Mouse (Mus musculus): ENCODE measurements at regions not wholly inside any gene's neighbourhood (a gene's known extent, or its start where the extent isn't known, plus 50 kb on each side); places are given as distances from the start of the nearest gene placed in this dataset.
"Not testable (repeated sequence)": the region's sequence is repeated elsewhere in the genome, so short reads cannot be mapped to it uniquely, and the experiment has no call there.

DNA sequence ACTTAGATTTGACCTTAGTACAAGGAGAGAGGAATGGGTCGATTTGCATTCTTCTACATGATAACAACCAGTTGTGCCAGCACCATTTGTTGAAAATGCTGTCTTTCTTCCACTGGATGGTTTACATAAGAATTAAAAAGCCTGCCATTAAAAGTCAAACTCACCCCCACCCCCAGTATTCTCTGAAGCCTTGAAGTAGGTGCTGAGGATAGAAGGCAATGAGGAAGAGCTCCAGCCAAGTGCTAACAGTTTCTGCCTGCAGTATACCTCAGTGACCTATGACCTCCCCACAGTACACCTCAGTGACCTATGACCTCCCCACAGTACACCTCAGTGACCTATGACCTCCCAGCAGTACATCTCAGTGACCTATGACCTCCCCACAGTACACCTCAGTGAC is 328.4 kb downstream of the Nkx6-1 start:
- not testable (repeated sequence) for H3K27ac ChIP-seq; H3K4me2 ChIP-seq; ATAC-seq (ENCODE audit: borderline replicate concordance, extremely low read depth, low FRiP score, low TSS enrichment); H3K9ac ChIP-seq; H3K27me3 ChIP-seq; H3K9me3 ChIP-seq; H3K36me3 ChIP-seq; H3K4me1 ChIP-seq; H3K4me3 ChIP-seq
- 90% methylated on average over 1 of the region's 1 CpGs for WGBS

DNA sequence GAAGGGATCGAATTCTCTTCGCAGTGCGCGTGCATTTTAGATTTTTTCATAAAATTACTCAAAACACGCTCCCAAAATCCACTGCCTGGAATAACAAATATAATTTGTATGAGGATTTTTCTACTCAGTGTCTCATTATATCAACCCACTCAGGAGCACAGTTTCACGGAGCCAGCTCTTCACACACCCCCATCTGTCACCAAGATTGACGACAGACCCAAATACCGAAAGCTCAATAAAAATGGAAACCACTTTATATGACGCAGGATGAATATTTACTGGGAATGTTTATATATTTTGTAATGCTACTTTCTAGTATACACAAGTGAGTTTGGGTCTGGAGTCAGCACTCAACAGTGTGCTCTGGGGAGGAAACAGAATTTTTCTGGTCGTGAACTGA is 333.0 kb downstream of the Nkx6-1 start:
- no peak overlapping the region for H3K9ac ChIP-seq
- ATAC-seq (ENCODE audit: borderline replicate concordance, extremely low read depth, low FRiP score, low TSS enrichment): no peak
- 70% methylated on average over 10 of the region's 10 CpGs for WGBS
- H3K27me3 ChIP-seq: no peaks in the 10 kb centered on the region
- H3K4me3 ChIP-seq: no peak overlapping the region
- no peaks in the 10 kb centered on the region for H3K4me1 ChIP-seq
- H3K4me2 ChIP-seq: no peak overlapping the region
- H3K36me3 ChIP-seq: no peaks in the 10 kb centered on the region
- no peaks in the 10 kb centered on the region for H3K9me3 ChIP-seq
- no peak overlapping the region for H3K27ac ChIP-seq

DNA sequence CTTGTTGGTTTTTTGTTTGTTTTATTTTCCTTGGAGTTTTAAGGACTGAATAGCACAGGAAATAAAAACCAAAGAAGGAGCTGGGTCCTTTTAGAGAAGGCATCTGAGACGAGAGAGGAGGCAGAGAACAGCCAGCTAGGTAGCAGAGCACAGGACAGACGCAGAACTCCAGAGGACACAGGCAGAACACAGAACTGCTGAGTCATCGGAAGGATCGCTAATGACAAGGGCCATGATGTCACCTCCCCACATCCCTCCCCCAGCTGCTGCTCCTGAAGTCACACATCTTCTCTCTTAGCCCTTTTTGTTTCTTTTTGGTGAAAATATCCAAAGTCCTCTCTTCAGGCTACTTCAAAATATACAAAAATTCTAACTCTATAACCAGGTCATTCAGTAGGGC is 338.7 kb downstream of the Nkx6-1 start:
- Histone ChIP-seq H3K4me1 (no peaks in the 10 kb centered on the region), H3K4me2 (no peak overlapping the region), H3K27ac (no peak overlapping the region), H3K9ac (no peak overlapping the region), H3K27me3 (no peaks in the 10 kb centered on the region), H3K9me3 (no peaks in the 10 kb centered on the region), H3K4me3 (no peak overlapping the region), H3K36me3 (no peaks in the 10 kb centered on the region)
- ATAC-seq (ENCODE audit: borderline replicate concordance, extremely low read depth, low FRiP score, low TSS enrichment): no peak
- 52% methylated on average over 4 of the region's 4 CpGs for WGBS

DNA sequence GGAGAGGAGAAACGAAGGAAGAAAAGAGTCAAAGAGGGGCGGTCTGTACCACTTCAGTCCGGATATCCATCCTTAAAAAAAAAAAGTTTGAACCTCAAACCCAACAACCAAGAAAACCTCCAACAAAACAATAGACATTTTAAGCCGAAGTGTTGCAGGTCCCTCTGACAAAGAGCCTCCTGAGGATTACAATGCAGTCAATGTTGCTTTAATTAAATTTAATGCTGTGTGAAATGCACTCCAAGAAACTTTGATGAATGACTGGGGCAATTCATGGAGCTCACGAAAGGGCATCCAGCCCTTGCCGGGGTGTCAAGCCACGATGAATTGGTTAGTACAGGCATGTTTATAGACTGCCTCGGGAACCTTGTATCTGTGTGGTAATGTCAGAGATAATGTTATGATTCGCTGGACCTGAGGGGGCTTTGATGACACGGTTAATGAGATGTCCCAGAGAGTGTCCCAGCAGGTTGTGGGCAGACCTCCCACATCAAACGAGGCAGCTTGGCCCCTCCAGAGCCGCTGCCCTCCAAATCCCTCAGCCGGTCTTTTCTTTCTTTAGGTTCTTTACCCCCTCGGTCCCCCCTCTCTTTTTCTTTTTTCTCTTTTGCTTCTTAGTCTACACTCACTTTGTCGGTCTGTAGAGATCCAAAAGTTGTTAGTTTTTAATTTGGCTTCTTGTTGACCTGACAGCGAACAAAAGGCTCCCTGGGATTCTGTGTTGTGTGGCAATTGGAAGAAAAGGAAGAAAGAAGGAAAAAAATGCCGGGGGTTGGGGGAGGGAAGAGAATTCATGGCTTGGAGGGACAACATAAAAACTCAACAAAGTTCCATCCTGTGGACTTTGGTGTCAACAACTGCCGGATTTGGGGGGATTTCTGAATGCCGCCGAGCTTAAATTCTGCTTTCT is 341.5 kb downstream of the Nkx6-1 start:
- H3K9me3 ChIP-seq: no peaks in the 10 kb centered on the region
- H3K36me3 ChIP-seq: no peaks in the 10 kb centered on the region
- no peak overlapping the region for H3K4me3 ChIP-seq
- no peaks in the 10 kb centered on the region for H3K27me3 ChIP-seq
- ATAC-seq (ENCODE audit: borderline replicate concordance, extremely low read depth, low FRiP score, low TSS enrichment): no peak
- no peak overlapping the region for H3K9ac ChIP-seq
- H3K4me2 ChIP-seq: no peak overlapping the region
- H3K4me1 ChIP-seq: no peaks in the 10 kb centered on the region
- no peak overlapping the region for H3K27ac ChIP-seq
- WGBS: 13% methylated on average over 20 of the region's 20 CpGs

DNA sequence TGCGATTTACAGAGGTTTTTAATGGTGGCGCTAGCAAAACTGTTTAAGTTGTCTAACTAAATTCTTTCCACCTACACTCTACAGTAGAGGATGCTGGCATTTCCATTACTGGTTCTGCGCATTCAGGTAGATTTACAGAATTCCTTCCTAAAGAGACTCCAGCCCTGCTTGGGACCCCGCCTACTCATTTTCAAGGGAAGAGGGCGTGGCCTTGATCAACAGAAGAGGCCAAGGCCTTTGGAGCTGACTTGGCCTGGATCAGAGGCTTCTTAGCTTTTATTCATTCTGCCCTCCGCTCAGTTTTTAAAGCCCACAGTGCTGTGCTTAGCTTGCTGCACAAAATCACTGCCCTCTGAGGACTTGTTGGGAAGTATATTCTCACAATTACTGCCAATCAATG is 364.8 kb downstream of the Nkx6-1 start:
- Histone ChIP-seq H3K27me3 (no peaks in the 10 kb centered on the region), H3K9me3 (no peaks in the 10 kb centered on the region), H3K9ac (no peak overlapping the region), H3K4me3 (no peak overlapping the region), H3K27ac (no peak overlapping the region), H3K4me2 (no peak overlapping the region), H3K36me3 (no peaks in the 10 kb centered on the region), H3K4me1 (no peaks in the 10 kb centered on the region)
- WGBS: 84% methylated on average over 6 of the region's 6 CpGs
- ATAC-seq (ENCODE audit: borderline replicate concordance, extremely low read depth, low FRiP score, low TSS enrichment): no peak

DNA sequence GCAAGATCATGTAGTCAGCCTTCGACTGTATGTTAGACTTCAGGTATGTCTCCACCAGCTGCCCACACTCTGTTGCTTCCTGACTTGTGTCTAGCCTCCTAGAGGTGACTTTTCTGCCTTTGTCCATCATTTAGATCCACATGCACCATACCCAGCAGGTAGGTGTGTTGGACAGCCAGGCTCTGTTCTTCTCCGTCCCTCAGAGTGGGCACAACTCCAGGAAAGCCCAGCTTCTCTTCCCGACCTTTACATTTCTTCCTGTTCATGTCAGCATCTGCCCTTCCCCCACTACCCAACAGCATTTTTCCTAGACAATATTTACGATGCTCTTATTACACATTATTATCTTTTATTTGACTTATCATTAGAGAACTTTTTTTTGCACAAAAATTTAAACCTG is 366.4 kb downstream of the Nkx6-1 start:
- no peaks in the 10 kb centered on the region for H3K27me3 ChIP-seq
- no peak overlapping the region for H3K4me2 ChIP-seq
- H3K9me3 ChIP-seq: no peaks in the 10 kb centered on the region
- H3K4me3 ChIP-seq: no peak overlapping the region
- ATAC-seq (ENCODE audit: borderline replicate concordance, extremely low read depth, low FRiP score, low TSS enrichment): no peak
- WGBS: 55% methylated on average over 4 of the region's 4 CpGs
- H3K27ac ChIP-seq: no peak overlapping the region
- no peaks in the 10 kb centered on the region for H3K4me1 ChIP-seq
- no peak overlapping the region for H3K9ac ChIP-seq
- H3K36me3 ChIP-seq: no peaks in the 10 kb centered on the region

DNA sequence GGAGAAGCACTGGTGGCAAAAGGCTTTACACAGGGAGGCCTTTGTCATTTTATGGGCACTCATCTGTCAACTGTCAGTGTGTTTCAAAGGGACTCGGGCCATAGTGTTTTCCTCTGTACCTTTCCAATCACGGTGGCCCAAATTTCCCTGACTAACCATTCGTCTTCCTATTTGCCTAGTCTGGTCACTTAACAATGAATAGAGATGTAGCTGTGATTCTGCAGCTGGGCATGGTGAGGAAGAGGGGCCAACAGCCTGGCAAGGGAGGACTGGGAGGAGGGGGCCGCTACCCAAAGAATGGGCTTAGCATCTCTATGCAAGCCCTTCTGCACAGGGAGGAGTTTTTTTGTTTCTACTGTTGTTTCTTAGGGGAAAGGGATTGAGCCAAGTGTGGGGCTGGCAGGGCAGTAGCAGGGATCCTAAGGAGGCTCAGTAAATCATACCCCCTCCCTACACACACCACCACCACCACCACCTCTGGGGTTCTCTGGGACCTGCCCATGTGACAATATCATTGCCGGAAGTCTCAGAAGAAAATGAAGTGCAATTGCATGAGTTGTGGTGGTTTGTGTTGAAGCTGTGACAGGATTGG is 367.2 kb downstream of the Nkx6-1 start:
- H3K4me3 ChIP-seq: no peak overlapping the region
- H3K27ac ChIP-seq: no peak overlapping the region
- H3K4me1 ChIP-seq: no peaks in the 10 kb centered on the region
- no peak for ATAC-seq (ENCODE audit: borderline replicate concordance, extremely low read depth, low FRiP score, low TSS enrichment)
- H3K4me2 ChIP-seq: no peak overlapping the region
- H3K9ac ChIP-seq: no peak overlapping the region
- H3K36me3 ChIP-seq: no peaks in the 10 kb centered on the region
- no peaks in the 10 kb centered on the region for H3K9me3 ChIP-seq
- no peaks in the 10 kb centered on the region for H3K27me3 ChIP-seq
- 49% methylated on average over 5 of the region's 5 CpGs for WGBS

DNA sequence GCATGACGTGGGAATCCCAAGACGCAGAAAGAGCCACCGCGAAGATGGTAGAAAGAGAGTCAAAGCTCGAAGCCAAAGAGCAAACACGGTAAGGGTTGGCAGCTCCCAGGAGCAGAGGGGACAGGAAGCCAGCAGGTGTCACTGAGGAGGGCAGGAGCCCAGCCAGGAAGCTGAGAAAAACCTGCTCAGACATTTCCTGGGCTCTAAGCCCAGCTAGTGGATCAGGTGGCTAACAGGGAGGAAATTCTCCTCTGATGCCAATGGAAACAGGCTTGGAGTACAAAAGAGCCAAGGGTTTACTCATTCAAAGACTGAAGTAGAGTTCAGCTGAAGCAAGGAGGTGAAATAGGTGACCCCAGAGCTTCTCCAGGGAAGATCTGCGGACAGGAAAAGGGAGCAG is 368.9 kb downstream of the Nkx6-1 start:
- H3K4me1 ChIP-seq: no peaks in the 10 kb centered on the region
- H3K36me3 ChIP-seq: no peaks in the 10 kb centered on the region
- H3K9ac ChIP-seq: no peak overlapping the region
- no peak overlapping the region for H3K4me2 ChIP-seq
- H3K27me3 ChIP-seq: no peaks in the 10 kb centered on the region
- H3K9me3 ChIP-seq: no peaks in the 10 kb centered on the region
- 49% methylated on average over 7 of the region's 7 CpGs for WGBS
- ATAC-seq (ENCODE audit: borderline replicate concordance, extremely low read depth, low FRiP score, low TSS enrichment): no peak
- no peak overlapping the region for H3K27ac ChIP-seq
- no peak overlapping the region for H3K4me3 ChIP-seq

DNA sequence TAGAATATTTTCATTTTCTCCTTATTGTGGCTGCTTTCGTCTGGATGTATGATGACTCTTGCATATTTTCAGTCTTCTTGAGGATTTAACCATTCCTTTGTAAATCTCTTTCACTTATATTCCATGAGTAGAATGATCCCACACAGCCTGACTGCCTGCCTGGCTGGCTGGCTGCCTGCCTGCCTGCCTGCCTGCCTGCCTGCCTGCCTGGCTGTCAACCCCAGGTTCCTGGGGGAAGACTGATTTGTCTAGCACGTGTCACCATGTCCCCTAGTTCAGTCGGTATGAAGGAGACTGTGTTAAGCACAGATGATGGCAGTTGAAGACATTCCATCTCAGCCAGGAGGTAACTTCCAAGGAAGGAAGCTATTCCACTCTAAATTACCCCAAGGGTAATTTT is 370.8 kb downstream of the Nkx6-1 start:
- no peak overlapping the region for H3K27ac ChIP-seq
- H3K36me3 ChIP-seq: no peaks in the 10 kb centered on the region
- no peaks in the 10 kb centered on the region for H3K9me3 ChIP-seq
- no peak overlapping the region for H3K4me3 ChIP-seq
- H3K4me1 ChIP-seq: no peaks in the 10 kb centered on the region
- ATAC-seq (ENCODE audit: borderline replicate concordance, extremely low read depth, low FRiP score, low TSS enrichment): no peak
- 37% methylated on average over 3 of the region's 3 CpGs for WGBS
- no peak overlapping the region for H3K9ac ChIP-seq
- no peaks in the 10 kb centered on the region for H3K27me3 ChIP-seq
- no peak overlapping the region for H3K4me2 ChIP-seq

DNA sequence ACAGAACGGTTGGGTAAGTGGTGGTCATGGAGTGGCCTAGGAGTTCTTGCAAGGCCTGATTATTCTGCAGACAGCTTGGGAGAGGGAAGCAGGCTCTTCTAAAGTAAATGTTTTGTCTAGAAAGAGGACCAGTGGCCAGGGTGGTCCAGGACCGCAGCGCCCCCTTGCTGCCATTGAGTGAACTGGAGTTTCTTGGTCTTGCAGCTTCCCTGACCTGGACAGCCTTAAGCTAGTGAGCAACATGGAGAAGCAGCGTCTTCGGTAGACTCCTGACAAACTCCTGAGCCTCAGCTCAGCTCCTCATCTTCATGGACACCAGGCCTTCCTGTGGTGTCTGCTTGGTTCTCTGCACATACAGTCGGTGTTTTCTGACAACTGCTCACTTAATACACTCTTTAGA is 376.4 kb downstream of the Nkx6-1 start:
- Histone ChIP-seq H3K4me1 (no peaks in the 10 kb centered on the region), H3K36me3 (no peaks in the 10 kb centered on the region), H3K4me2 (no peak overlapping the region), H3K4me3 (no peak overlapping the region), H3K27me3 (no peaks in the 10 kb centered on the region), H3K9ac (no peak overlapping the region), H3K9me3 (no peaks in the 10 kb centered on the region), H3K27ac (no peak overlapping the region)
- ATAC-seq (ENCODE audit: borderline replicate concordance, extremely low read depth, low FRiP score, low TSS enrichment): no peak
- WGBS: 57% methylated on average over 6 of the region's 6 CpGs

DNA sequence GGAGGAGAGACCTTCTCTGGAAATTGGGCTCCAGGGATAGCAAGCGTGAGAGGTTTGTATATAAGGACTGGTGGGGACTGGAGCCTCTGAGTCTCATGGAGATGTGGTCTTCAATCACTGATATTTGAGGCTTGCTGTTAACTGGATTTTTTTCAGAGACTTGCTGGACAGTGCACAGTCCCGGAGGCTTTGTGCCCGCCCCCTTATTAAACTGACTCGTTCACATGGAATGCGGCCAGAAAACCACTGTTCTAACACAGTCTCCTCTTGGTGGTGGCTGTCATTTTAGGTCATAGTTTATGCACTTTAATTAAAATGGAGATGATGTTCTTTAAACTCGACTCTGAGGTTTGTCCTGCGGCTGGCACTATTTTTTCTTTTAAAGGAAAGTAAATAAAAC is 378.9 kb downstream of the Nkx6-1 start:
- ATAC-seq (ENCODE audit: borderline replicate concordance, extremely low read depth, low FRiP score, low TSS enrichment): no peak
- H3K27ac ChIP-seq: no peak overlapping the region
- no peak overlapping the region for H3K9ac ChIP-seq
- no peaks in the 10 kb centered on the region for H3K27me3 ChIP-seq
- WGBS: 33% methylated on average over 7 of the region's 7 CpGs
- H3K4me2 ChIP-seq: no peak overlapping the region
- H3K36me3 ChIP-seq: no peaks in the 10 kb centered on the region
- no peak overlapping the region for H3K4me3 ChIP-seq
- H3K9me3 ChIP-seq: no peaks in the 10 kb centered on the region
- no peaks in the 10 kb centered on the region for H3K4me1 ChIP-seq

DNA sequence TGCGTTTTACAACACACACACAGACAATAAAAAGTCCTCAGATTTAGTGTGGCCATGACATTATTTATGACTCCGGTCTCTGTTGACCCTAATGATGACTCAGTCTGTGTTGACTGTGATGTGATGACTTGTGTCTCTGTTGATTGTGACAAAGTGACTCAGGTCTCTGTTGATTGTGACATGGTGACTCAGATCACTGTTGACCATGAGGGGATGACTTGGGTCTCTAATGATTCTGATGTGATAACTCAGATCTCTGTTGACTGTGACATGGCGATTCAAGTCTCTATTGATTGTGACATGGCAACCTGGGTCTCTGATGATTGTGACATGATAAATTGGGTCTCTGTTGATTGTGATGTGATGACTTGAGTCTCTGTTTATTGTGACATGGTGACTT is 405.0 kb downstream of the Gpat3 start:
- Histone ChIP-seq H3K4me3 (no peak overlapping the region), H3K9ac (no peak overlapping the region), H3K36me3 (no peaks in the 10 kb centered on the region), H3K4me1 (no peaks in the 10 kb centered on the region), H3K4me2 (no peak overlapping the region), H3K27me3 (no peaks in the 10 kb centered on the region), H3K9me3 (no peaks in the 10 kb centered on the region), H3K27ac (no peak overlapping the region)
- 81% methylated on average over 3 of the region's 3 CpGs for WGBS
- no peak for ATAC-seq (ENCODE audit: borderline replicate concordance, extremely low read depth, low FRiP score, low TSS enrichment)

Measured in lung, embryonic 15.5 days (tissue).